Mouse (Mus musculus) naive thymus-derived CD4-positive, alpha-beta T cell, adult 2 months (primary cell): ENCODE results near the gene Slc46a2.

Experiments
- DNase-seq: peaks from one replicate; pipeline ENCODE4 v3.0.0-alpha.2; 2011; ENCODE audit warnings: low read depth

Gene Slc46a2

GRCm38 (mm10) chr4:59859693-59860425 lies 55.0 kb downstream of the Slc46a2 start:
- no peak for DNase-seq
